Mouse (Mus musculus) heart, embryonic 15.5 days (tissue): ENCODE measurements at regions not wholly inside any gene's neighbourhood (a gene's known extent, or its start where the extent isn't known, plus 50 kb on each side); places are given as distances from the start of the nearest gene placed in this dataset.

Experiments
- ATAC-seq: fragments of 200-750 bp; cut with Nextera tagmentation; replicated peaks from 2 replicates; pipeline ENCODE4 v1.8.0; 2017; ENCODE audit warnings: low read depth, moderate TSS enrichment; ENCODE audit not compliant: insufficient number of reproducible peaks, insufficient read depth, low FRiP score
- H3K27ac ChIP-seq: fragments of 300-500 bp; sonication (generic); 2 replicates; pipeline ENCODE4 v1.5.1; 2015; ENCODE audit warnings: mild to moderate bottlenecking, inconsistent platforms
- H3K27me3 ChIP-seq: fragments of 300-500 bp; sonication (generic); 2 replicates; pipeline ENCODE4 v1.6.1; 2015; ENCODE audit warnings: inconsistent platforms
- H3K36me3 ChIP-seq: fragments of 300-500 bp; sonication (generic); 2 replicates; pipeline ENCODE4 v1.6.1; 2015; ENCODE audit warnings: mild to moderate bottlenecking, inconsistent platforms
- H3K4me1 ChIP-seq: fragments of 300-500 bp; sonication (generic); replicated peaks from 2 replicates; pipeline ENCODE4 v1.6.1; 2015; ENCODE audit warnings: inconsistent platforms
- H3K4me2 ChIP-seq: fragments of 300-500 bp; sonication (generic); 2 replicates; pipeline ENCODE4 v1.6.1; 2015; ENCODE audit warnings: inconsistent platforms, mild to moderate bottlenecking, moderate library complexity
- H3K4me3 ChIP-seq: fragments of 300-500 bp; sonication (generic); 2 replicates; pipeline ENCODE4 v1.5.1; 2015; ENCODE audit warnings: mild to moderate bottlenecking, inconsistent platforms
- H3K9ac ChIP-seq: fragments of 300-500 bp; sonication (generic); 2 replicates; pipeline ENCODE4 v1.6.1; 2015; ENCODE audit warnings: mild to moderate bottlenecking, inconsistent platforms
- H3K9me3 ChIP-seq: fragments of 300-500 bp; sonication (generic); replicated peaks from 2 replicates; pipeline ENCODE4 v1.6.1; 2016; ENCODE audit warnings: inconsistent platforms
- WGBS: fragments of 180-500 bp; shearing (Covaris S2); methylation state at CpG from one replicate; pipeline ENCODE4 v1.1.7; 2015; ENCODE audit warnings: mixed read lengths; 5-methylcytosine and 5-hydroxymethylcytosine counted together

GRCm38 (mm10) chr8:84336376-84336775 lies 51.9 kb upstream of the Cacna1a start:
- ATAC-seq = no peak

DNA sequence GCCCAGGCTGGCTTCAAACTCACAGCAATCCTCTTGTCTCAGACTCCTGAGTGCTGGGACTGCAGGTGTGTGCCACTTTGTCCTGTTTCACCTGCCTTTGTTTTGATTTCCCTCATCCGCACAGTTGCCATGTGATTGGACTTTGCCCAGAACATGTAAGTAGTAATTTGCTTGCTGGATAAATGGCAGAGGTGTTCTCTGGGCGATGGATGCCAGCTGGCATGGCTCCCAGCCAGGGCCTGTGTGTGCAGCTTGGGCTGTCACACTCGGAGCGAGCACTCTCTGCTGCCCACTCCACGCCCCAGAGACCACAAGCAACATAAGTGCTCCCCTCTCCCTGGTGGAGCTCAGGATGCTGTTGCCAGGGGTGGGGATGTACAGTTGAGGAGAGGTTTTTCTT lies 53.9 kb upstream of the Cacna1a start:
- no peak overlapping the region for H3K4me3 ChIP-seq
- peaks cover 26% of the 10 kb centered on the region for H3K27me3 ChIP-seq
- H3K4me2 ChIP-seq = no peak overlapping the region
- H3K27ac ChIP-seq = no peak overlapping the region
- H3K9me3 ChIP-seq = no peaks in the 10 kb centered on the region
- H3K9ac ChIP-seq = no peak overlapping the region
- ATAC-seq = no peak
- no peaks in the 10 kb centered on the region for H3K4me1 ChIP-seq
- H3K36me3 ChIP-seq = no peaks in the 10 kb centered on the region
- WGBS = 60% methylated on average over 5 of the region's 5 CpGs

More at GRCm38 (mm10) chr8:84336376-84336775, 51.9 kb upstream of the Cacna1a start:
- Histone ChIP-seq H3K4me3 (no peak overlapping the region), H3K27me3 (peaks cover 42% of the 10 kb centered on the region), H3K9me3 (no peaks in the 10 kb centered on the region), H3K9ac (no peak overlapping the region), H3K36me3 (no peaks in the 10 kb centered on the region), H3K4me1 (no peaks in the 10 kb centered on the region), H3K4me2 (no peak overlapping the region), H3K27ac (no peak overlapping the region)
- WGBS = 65% methylated on average over 6 of the region's 6 CpGs

- H3K27ac ChIP-seq = no peak overlapping the region
- no peaks in the 10 kb centered on the region for H3K36me3 ChIP-seq
- no peak for ATAC-seq
- H3K9me3 ChIP-seq = no peaks in the 10 kb centered on the region
- no peak overlapping the region for H3K4me2 ChIP-seq
- no peaks in the 10 kb centered on the region for H3K4me1 ChIP-seq
- H3K4me3 ChIP-seq = no peak overlapping the region
- no peaks in the 10 kb centered on the region for H3K27me3 ChIP-seq
- H3K9ac ChIP-seq = no peak overlapping the region
Measured at GRCm38 (mm10) chr8:84331562-84331961, 56.7 kb upstream of the Cacna1a start.

- no peaks in the 10 kb centered on the region for H3K27me3 ChIP-seq
- no peak overlapping the region for H3K4me3 ChIP-seq
- H3K9ac ChIP-seq = no peak overlapping the region
- H3K9me3 ChIP-seq = no peaks in the 10 kb centered on the region
- no peaks in the 10 kb centered on the region for H3K36me3 ChIP-seq
- H3K4me1 ChIP-seq = no peaks in the 10 kb centered on the region
- no peak for ATAC-seq
- H3K4me2 ChIP-seq = no peak overlapping the region
- WGBS = 64% methylated on average over 8 of the region's 8 CpGs
- H3K27ac ChIP-seq = no peak overlapping the region
Measured at GRCm38 (mm10) chr8:84329535-84329934, 58.7 kb upstream of the Cacna1a start.

DNA sequence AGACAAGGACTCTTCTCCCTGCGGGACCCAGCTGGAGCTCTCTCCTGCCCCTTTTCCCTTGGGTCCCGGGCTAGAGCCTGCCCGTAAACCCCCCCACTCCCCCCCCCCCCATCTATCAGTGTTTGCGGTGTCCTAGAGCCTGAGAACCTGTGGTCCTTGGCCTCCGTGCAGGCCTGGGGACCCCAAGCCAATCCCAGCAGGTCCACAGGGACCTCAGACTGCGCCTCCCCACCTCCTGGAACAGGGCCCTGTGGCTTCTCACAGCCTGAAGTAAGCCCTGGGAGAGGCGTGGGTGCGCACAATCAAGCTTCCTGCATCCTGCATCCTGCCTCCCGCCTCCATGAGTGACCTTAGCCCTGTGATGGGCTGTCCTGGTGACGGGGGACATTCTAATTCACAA lies 52.6 kb upstream of the Ccdc130 start:
- 70% methylated on average over 9 of the region's 10 CpGs for WGBS
- no peak overlapping the region for H3K4me3 ChIP-seq
- H3K4me1 ChIP-seq = no peaks in the 10 kb centered on the region
- H3K36me3 ChIP-seq = no peaks in the 10 kb centered on the region
- no peak overlapping the region for H3K4me2 ChIP-seq
- H3K9ac ChIP-seq = no peak overlapping the region
- H3K27me3 ChIP-seq = no peaks in the 10 kb centered on the region
- no peaks in the 10 kb centered on the region for H3K9me3 ChIP-seq
- ATAC-seq = peak; percentile 50; the same call in 1 of the 2 replicates
- no peak overlapping the region for H3K27ac ChIP-seq

GRCm38 (mm10) chr8:84321841-84322240 lies 51.7 kb upstream of the Ccdc130 start:
- Histone ChIP-seq H3K4me3 (no peak overlapping the region), H3K4me1 (no peaks in the 10 kb centered on the region), H3K4me2 (no peak overlapping the region), H3K27ac (no peak overlapping the region), H3K9ac (no peak overlapping the region), H3K36me3 (no peaks in the 10 kb centered on the region), H3K27me3 (no peaks in the 10 kb centered on the region), H3K9me3 (no peaks in the 10 kb centered on the region)
- ATAC-seq = no peak
- WGBS = 57% methylated on average over 3 of the region's 3 CpGs
